Mouse (Mus musculus) CH12.LX (cell line): ENCODE measurements at regions not wholly inside any gene's neighbourhood (a gene's known extent, or its start where the extent isn't known, plus 50 kb on each side); places are given as distances from the start of the nearest gene placed in this dataset.

Experiments
- DNase-seq: peaks from one replicate; pipeline ENCODE4 v3.0.0-alpha.2; 2013; ENCODE audit errors: extremely low read depth
- H3K27ac ChIP-seq: 2 replicates; pipeline ENCODE4 v1.5.1; 2012; ENCODE audit warnings: low read depth, mild to moderate bottlenecking, control low read depth, moderate library complexity; ENCODE audit not compliant: insufficient read depth
- H3K27me3 ChIP-seq: replicated peaks from 2 replicates; pipeline ENCODE3; 2012; ENCODE audit warnings: inconsistent platforms
- H3K36me3 ChIP-seq, 2 experiments: replicated peaks in 1 of 2; 2 replicates each; pipeline versions ENCODE3 to v1.6.1; 2012; ENCODE audit warnings: inconsistent platforms in 1 of 2, low read length in 1 of 2, mild to moderate bottlenecking in 1 of 2, mixed read lengths in 1 of 2, moderate library complexity in 1 of 2; ENCODE audit not compliant: control insufficient read depth in 1 of 2, insufficient read depth in 1 of 2
- H3K4me1 ChIP-seq, 2 experiments: 2 replicates each; pipeline ENCODE4 v1.6.1; 2012; ENCODE audit warnings: inconsistent platforms in 1 of 2, moderate library complexity in 1 of 2; ENCODE audit not compliant: insufficient read depth in 2 of 2, control insufficient read depth in 1 of 2
- H3K4me2 ChIP-seq: 2 replicates; pipeline ENCODE4 v1.6.1; 2012; ENCODE audit warnings: low read depth, mild to moderate bottlenecking, control low read depth; ENCODE audit not compliant: poor library complexity, insufficient read depth, severe bottlenecking
- H3K4me3 ChIP-seq, 3 experiments: fragments of 150-350 bp in 1 of 3; sonication (generic) in 1 of 3; replicated peaks in 1 of 3; 2 replicates each; pipeline versions ENCODE3 to v1.5.1; 2011 to 2012; ENCODE audit warnings: low read depth in 2 of 3, low read length in 2 of 3, mild to moderate bottlenecking in 2 of 3, moderate library complexity in 2 of 3, control low read depth in 1 of 3, improper control_type of control experiment in 1 of 3, inconsistent platforms in 1 of 3, mixed read lengths in 1 of 3; ENCODE audit not compliant: poor library complexity in 1 of 3
- H3K79me2 ChIP-seq: replicated peaks from 2 replicates; pipeline ENCODE4 v1.6.1; 2012; ENCODE audit warnings: mild to moderate bottlenecking, moderate library complexity; ENCODE audit not compliant: control insufficient read depth, poor library complexity, insufficient read depth, severe bottlenecking; ENCODE audit errors: extremely low read depth
- H3K9ac ChIP-seq: 2 replicates; pipeline ENCODE4 v1.6.1; 2012; ENCODE audit warnings: low read depth, mild to moderate bottlenecking, control low read depth, moderate library complexity; ENCODE audit not compliant: insufficient read depth
- H3K9me3 ChIP-seq: replicated peaks from 2 replicates; pipeline ENCODE3; 2012; ENCODE audit warnings: low read length, inconsistent platforms, mixed read lengths
- CHD1 ChIP-seq: IDR thresholded peaks from 2 replicates; pipeline ENCODE4 v1.6.1; 2012; ENCODE audit warnings: low read depth, low read length, improper control_type of control experiment, inconsistent platforms
- CTCF ChIP-seq, 2 experiments: IDR thresholded peaks in 1 of 2; conservative IDR thresholded peaks in 1 of 2; 2 replicates each; pipeline ENCODE4 v1.5.1; 2011 to 2012; ENCODE audit warnings: low read depth in 2 of 2, low read length in 2 of 2, improper control_type of control experiment in 1 of 2, inconsistent platforms in 1 of 2, mild to moderate bottlenecking in 1 of 2, moderate library complexity in 1 of 2
- E2F4 ChIP-seq: IDR thresholded peaks from 2 replicates; pipeline ENCODE4 v1.6.1; 2011; ENCODE audit warnings: low read depth, low read length, improper control_type of control experiment; ENCODE audit not compliant: insufficient replicate concordance
- ELF1 ChIP-seq: IDR thresholded peaks from 2 replicates; pipeline ENCODE4 v1.6.1; 2014; ENCODE audit warnings: low read depth, mild to moderate bottlenecking, inconsistent platforms, low read length, improper control_type of control experiment
- ETS1 ChIP-seq: conservative IDR thresholded peaks from 2 replicates; pipeline ENCODE4 v1.6.1; 2012; ENCODE audit warnings: low read depth, mild to moderate bottlenecking, inconsistent platforms, low read length, improper control_type of control experiment, moderate library complexity
- GABPA ChIP-seq: IDR thresholded peaks from 2 replicates; pipeline ENCODE4 v1.6.1; 2012; ENCODE audit warnings: low read depth, low read length, improper control_type of control experiment, inconsistent platforms; ENCODE audit not compliant: insufficient replicate concordance
- IRF4 ChIP-seq: IDR thresholded peaks from 2 replicates; pipeline ENCODE4 v1.6.1; 2014; ENCODE audit warnings: low read depth, mild to moderate bottlenecking, inconsistent platforms, low read length, improper control_type of control experiment
- JUND ChIP-seq: conservative IDR thresholded peaks from 2 replicates; pipeline ENCODE4 v1.6.1; 2011; ENCODE audit warnings: low read depth, low read length, improper control_type of control experiment
- KAT2A ChIP-seq: IDR thresholded peaks from 2 replicates; pipeline ENCODE4 v1.6.1; 2012; ENCODE audit warnings: low read length, improper control_type of control experiment, inconsistent platforms; ENCODE audit not compliant: insufficient replicate concordance
- MAFK ChIP-seq: IDR thresholded peaks from 2 replicates; pipeline ENCODE4 v1.6.1; 2011; ENCODE audit warnings: low read length, improper control_type of control experiment; ENCODE audit not compliant: insufficient replicate concordance
- MAX ChIP-seq: IDR thresholded peaks from 2 replicates; pipeline ENCODE4 v1.6.1; 2011; ENCODE audit warnings: low read length, improper control_type of control experiment
- MXI1 ChIP-seq: IDR thresholded peaks from 2 replicates; pipeline ENCODE4 v1.6.1; 2011; ENCODE audit warnings: mild to moderate bottlenecking, low read depth, low read length, improper control_type of control experiment
- MYC ChIP-seq: IDR thresholded peaks from 2 replicates; pipeline ENCODE4 v1.6.1; 2011; ENCODE audit warnings: low read depth, mild to moderate bottlenecking, improper control_type of control experiment, low read length
- NELFE ChIP-seq: IDR thresholded peaks from 2 replicates; pipeline ENCODE4 v1.6.1; 2011; ENCODE audit warnings: low read depth, low read length, improper control_type of control experiment
- NRF1 ChIP-seq: IDR thresholded peaks from 2 replicates; pipeline ENCODE4 v1.6.1; 2014; ENCODE audit warnings: low read depth, mild to moderate bottlenecking, inconsistent platforms, low read length, improper control_type of control experiment, moderate library complexity
- PAX5 ChIP-seq: IDR thresholded peaks from 2 replicates; pipeline ENCODE4 v1.6.1; 2012; ENCODE audit warnings: low read length, inconsistent platforms, mixed read lengths
- POLR2AphosphoS2 ChIP-seq: IDR thresholded peaks from 2 replicates; pipeline ENCODE4 v1.6.1; 2011; ENCODE audit warnings: low read depth, low read length, improper control_type of control experiment
- RCOR1 ChIP-seq: conservative IDR thresholded peaks from 2 replicates; pipeline ENCODE4 v1.6.1; 2012; ENCODE audit warnings: low read depth, mild to moderate bottlenecking, inconsistent platforms, low read length, improper control_type of control experiment
- SIN3A ChIP-seq: IDR thresholded peaks from 2 replicates; pipeline ENCODE4 v1.6.1; 2012; ENCODE audit warnings: low read length, improper control_type of control experiment, inconsistent platforms
- SMC3 ChIP-seq: IDR thresholded peaks from 2 replicates; pipeline ENCODE4 v1.6.1; 2011; ENCODE audit warnings: low read depth, low read length, improper control_type of control experiment
- TBP ChIP-seq: conservative IDR thresholded peaks from 2 replicates; pipeline ENCODE4 v1.6.1; 2011; ENCODE audit warnings: low read depth, low read length, improper control_type of control experiment
- TCF12 ChIP-seq: IDR thresholded peaks from 2 replicates; pipeline ENCODE4 v1.6.1; 2014; ENCODE audit warnings: low read depth, mild to moderate bottlenecking, inconsistent platforms, low read length, improper control_type of control experiment
- USF1 ChIP-seq: IDR thresholded peaks from 2 replicates; pipeline ENCODE4 v1.6.1; 2014; ENCODE audit warnings: low read depth, mild to moderate bottlenecking, inconsistent platforms, low read length, improper control_type of control experiment
- USF2 ChIP-seq: conservative IDR thresholded peaks from 2 replicates; pipeline ENCODE4 v1.6.1; 2011; ENCODE audit warnings: low read depth, low read length, improper control_type of control experiment
- ZC3H11A ChIP-seq: IDR thresholded peaks from 2 replicates; pipeline ENCODE4 v1.6.1; 2012; ENCODE audit warnings: low read depth, mild to moderate bottlenecking, inconsistent platforms, low read length, improper control_type of control experiment
- ZKSCAN1 ChIP-seq: IDR thresholded peaks from 2 replicates; pipeline ENCODE4 v1.6.1; 2012; ENCODE audit warnings: low read depth, inconsistent platforms, low read length, improper control_type of control experiment, borderline replicate concordance
- ZMIZ1 ChIP-seq: IDR thresholded peaks from 2 replicates; pipeline ENCODE4 v1.6.1; 2012; ENCODE audit warnings: low read depth, mild to moderate bottlenecking, inconsistent platforms, low read length, improper control_type of control experiment
- ZNF384 ChIP-seq: IDR thresholded peaks from 2 replicates; pipeline ENCODE4 v1.6.1; 2012; ENCODE audit warnings: low read depth, low read length, improper control_type of control experiment, inconsistent platforms
- dilution Hi-C: fragments of 300-500 bp; cut with MboI; formaldehyde crosslinking; loops from 2 replicates; pipeline ENCODE4 v1.14.3; 2020; ENCODE audit warnings: low sequenced_read_pairs; ENCODE audit not compliant: extremely low pct_unique_long_range_greater_than_20kb, extremely low pct_ligation_motif_present
- in situ Hi-C: fragments of 300-500 bp; cut with MboI; formaldehyde crosslinking; loops from 3 replicates; pipeline ENCODE4 v1.14.3; 2019; ENCODE audit warnings: low sequenced_read_pairs, low pct_ligation_motif_present, low pct_unique_long_range_greater_than_20kb, mixed read lengths

- Histone ChIP-seq H3K4me1 (no peaks in the 10 kb centered on the region), H3K4me2 (no peak overlapping the region), H3K36me3 (no peaks in the 10 kb centered on the region)
- in situ Hi-C loops, result no loop called here
- TF ChIP-seq TBP (no peak), ETS1 (no peak), MAX (no peak), ELF1 (no peak), ZKSCAN1 (no peak), NELFE (no peak), MXI1 (no peak), MYC (no peak), MAFK (no peak), RCOR1 (no peak), PAX5 (no peak), JUND (no peak), GABPA (no peak), ZC3H11A (no peak), E2F4 (no peak), CHD1 (no peak), ZNF384 (no peak), NRF1 (no peak)
- TF ChIP-seq, all 38 proteins: peak for 0
- H3K4me3 ChIP-seq, result no peak overlapping the region
- H3K9ac ChIP-seq, result no peak overlapping the region
- no peak overlapping the region for H3K27ac ChIP-seq
- no peak for DNase-seq
- H3K9me3 ChIP-seq, result no peaks in the 10 kb centered on the region
- no peaks in the 10 kb centered on the region for H3K79me2 ChIP-seq
- H3K27me3 ChIP-seq, result peaks cover 40% of the 10 kb centered on the region
- dilution Hi-C loops, result no loop called here
These were observed 273.1 kb upstream of the 4931429L15Rik start for GRCm38 (mm10) chr9:46592908-46593307.

- Histone ChIP-seq H3K4me3 (no peak overlapping the region), H3K27me3 (peaks cover 55% of the 10 kb centered on the region), H3K4me1 (no peaks in the 10 kb centered on the region), H3K4me2 (no peak overlapping the region), H3K36me3 (no peaks in the 10 kb centered on the region), H3K27ac (no peak overlapping the region), H3K9ac (no peak overlapping the region), H3K9me3 (no peaks in the 10 kb centered on the region), H3K79me2 (no peaks in the 10 kb centered on the region)
- dilution Hi-C loops (no loop called here), in situ Hi-C loops (no loop called here)
- TF ChIP-seq USF2, result no peak
- no peak for TF ChIP-seq JUND
- no peak for TF ChIP-seq TCF12
- TF ChIP-seq IRF4, result no peak
- TF ChIP-seq KAT2A, result no peak
- TF ChIP-seq NELFE, result no peak
- TF ChIP-seq ZC3H11A, result no peak
- TF ChIP-seq ZMIZ1, result no peak
- TF ChIP-seq SMC3, result no peak
- no peak for TF ChIP-seq SIN3A
- no peak for TF ChIP-seq USF1
- TF ChIP-seq RCOR1, result no peak
- TF ChIP-seq PAX5, result no peak
- no peak for TF ChIP-seq POLR2AphosphoS2
- TF ChIP-seq CTCF (conservative IDR thresholded peaks at IDR 0.05 in 1 of 2, IDR thresholded peaks at IDR 0.05 in 1 of 2; ENCODE audit: low read depth in 2 of 2, low read length in 2 of 2), result no peak
- no peak for TF ChIP-seq ZNF384
- no peak for TF ChIP-seq MYC
- DNase-seq, result no peak
These were observed 267.0 kb upstream of the 4931429L15Rik start for GRCm38 (mm10) chr9:46586818-46587217.
